Mouse (Mus musculus) cerebellum, adult (tissue): ENCODE data around the gene Acad8.
A peak's percentile ranks its signal among the peaks of the same experiment; 100 is the strongest.

Experiments
- ATAC-seq: cut with Nextera tagmentation; 2 replicates; pipeline ENCODE4 v1.9.2; 2017; ENCODE audit warnings: mild to moderate bottlenecking, moderate library complexity, mixed read lengths; ENCODE audit not compliant: insufficient number of reproducible peaks, low FRiP score, low TSS enrichment

Acad8 gene

DNA sequence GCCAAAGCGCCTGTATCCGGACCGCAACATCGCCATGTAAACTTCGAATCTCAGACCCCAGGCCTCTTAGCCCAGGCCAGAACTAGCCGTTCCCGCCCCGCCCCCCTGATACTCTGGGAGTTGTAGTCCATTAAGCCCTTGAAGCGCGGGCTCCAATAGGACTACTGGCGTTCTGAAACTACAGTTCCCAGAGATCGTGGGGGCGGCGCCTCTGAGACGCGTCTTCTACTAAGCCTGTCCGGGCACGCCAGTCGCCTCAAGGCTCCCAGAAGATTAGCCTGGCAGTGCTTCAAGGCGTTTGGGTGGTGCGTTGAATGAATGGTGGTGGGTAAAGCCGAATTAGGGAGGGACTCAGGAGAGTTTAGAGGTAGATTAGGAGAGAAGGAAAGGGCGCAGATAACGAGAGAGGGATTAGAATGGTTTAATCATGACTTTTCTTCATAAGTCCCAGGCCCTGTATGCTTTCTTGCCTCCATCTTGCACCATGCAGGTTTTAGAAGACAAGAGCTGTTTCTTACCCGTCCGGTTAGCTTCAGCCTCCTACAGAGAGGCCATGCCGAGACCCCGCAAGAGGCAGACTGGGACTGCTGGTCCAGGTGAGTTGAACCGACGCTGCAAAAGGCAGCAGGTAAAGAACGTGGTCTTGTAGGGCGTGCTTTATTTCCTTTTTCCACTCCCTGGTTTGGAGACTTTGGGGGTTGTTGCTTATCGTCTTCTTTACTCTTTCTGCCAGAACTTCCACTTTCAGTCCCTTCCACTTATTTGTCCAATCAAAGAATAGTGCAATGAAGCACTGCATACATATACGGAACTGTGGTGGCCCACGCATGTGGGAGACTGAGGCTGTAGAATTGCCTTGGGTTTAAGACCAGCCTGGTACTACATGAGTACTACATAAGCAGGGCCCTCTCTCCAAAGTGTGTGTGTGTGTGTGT is at the start of gene Acad8, which contains the start of gene Thyn1:
Gene Acad8 (minus strand): TSS at position 106 of the 935 bp plus-strand sequence.
Gene Thyn1 (plus strand): TSS at position 250 of the 935 bp plus-strand sequence.
- peak; percentile 100 for ATAC-seq

DNA sequence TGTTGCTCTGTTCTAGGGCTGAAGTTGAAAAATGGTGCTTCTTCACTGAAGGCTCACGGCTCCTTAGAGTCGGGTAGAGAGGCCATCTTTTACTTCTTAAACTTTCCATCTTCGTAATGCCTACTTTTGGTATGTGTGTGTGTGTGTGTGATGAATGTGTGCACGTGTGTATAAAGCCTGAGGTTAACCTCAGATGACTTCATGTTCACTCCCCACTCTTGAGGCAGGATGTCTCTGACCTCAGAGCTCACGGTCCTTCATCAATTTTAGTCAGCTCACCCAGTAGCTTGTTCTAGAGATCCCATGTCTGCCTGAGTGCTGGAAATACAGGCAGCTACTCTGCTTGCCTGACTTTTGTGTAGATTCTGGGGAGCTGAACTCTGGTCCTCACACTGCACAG is 44.5 kb upstream of the Acad8 start:
- ATAC-seq: no peak

DNA sequence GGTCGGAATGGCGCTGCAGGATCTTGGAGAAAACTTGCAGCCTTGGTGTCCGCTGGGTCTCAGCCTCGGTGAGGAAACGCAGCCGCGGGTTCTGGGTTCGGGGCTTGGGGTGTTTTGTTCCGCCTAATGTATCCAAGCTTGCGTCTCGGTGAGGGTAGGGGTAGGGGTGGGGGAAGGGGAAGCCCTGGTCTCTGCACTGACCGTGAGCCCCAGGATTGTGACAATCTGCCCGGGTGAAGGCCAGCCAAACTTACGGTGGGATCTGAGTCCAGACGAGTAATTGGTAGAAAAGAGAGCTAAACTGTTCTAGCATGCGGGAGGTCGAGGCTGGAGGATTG is 31.4 kb upstream of the Acad8 start:
- ATAC-seq: no peak

DNA sequence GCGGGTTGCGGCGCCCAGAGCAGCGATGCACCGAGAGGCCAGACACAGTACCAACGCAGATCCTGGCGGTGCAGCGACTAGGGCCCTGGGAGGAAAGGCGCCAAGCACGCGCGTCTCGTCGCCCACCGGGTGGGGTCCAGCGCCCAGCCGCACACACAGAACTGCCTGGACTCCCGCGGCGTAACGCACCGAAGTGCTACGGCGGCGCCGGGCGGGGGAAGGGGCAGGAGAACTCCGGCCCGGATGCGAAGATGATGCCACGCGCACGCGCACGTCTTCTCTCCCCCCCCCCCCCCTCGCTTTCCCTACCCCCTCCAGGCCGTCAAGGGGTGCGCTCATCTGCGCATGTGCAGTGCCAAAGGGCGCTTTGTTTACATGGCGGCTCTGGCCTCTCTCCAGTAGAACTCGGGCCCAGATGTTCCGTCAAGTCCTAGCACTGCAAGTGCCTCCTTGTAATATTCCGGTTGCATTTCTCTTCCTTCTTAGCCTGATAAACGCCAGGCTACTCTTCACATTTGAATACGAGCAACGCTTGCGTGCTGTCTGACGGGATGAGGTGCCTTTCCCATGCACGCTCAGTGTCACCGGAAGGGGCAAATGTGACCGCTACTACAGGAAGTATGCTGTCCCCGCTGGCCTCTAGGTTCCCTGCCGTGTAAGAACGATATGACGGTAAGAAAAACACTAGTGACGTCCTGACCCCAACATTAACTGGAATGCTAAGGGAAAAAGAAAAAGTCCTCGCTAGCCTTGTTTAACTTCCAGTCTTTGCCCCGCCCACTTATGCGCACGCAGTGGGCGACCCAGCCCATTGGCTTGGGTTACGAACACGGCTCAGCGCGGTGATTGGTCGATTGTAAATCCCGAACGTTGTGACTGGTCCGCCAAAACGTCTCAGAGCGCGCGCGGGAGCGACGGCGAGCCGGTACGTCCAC is 30.7 kb upstream of the Acad8 start, which contains the start of the genes Vps26b and Ncapd3:
Gene Vps26b (minus strand): TSS at position 238 of the 935 bp plus-strand sequence.
Gene Ncapd3 (plus strand): TSS at position 348 of the 935 bp plus-strand sequence.
- ATAC-seq: peak; percentile 89

DNA sequence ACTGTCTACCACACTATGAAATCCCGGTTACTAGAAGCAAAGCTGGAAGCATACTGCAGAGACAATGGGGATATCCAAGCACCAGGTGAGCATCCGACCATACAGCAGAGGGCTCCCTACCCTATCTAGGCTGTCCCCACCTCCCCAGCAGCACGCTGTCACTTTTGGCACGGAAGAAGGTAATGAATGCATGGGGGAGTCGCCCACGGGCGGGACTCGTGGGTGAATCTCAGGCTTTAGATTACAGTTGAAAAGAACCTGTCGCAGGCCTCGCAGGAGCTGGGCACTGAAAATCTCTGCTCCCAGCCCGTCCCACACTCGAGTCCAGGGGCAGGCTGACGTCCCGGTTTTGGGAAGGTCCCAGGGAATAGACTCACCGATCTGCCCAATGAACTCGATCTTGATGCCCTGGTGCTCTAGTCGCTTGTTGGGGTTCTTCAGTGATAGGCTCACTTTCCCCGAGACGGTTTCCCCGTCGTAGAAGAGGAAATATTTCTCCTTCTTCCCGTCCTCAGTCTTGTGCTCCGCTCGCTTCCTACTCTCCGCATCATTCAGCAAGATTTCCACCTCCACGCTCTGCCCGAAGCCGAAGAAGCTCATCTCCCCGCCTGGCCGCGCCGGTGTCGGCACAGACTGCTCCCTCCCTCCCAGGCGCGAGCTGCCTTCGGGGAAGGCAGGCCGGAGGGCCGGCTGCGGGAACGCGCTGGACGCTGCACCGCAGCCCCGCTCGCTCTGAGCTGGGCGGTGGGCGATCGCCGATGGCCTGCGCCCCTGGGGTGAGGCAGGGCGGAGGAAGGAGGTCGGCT is 29.9 kb upstream of the Acad8 start:
- no peak for ATAC-seq

DNA sequence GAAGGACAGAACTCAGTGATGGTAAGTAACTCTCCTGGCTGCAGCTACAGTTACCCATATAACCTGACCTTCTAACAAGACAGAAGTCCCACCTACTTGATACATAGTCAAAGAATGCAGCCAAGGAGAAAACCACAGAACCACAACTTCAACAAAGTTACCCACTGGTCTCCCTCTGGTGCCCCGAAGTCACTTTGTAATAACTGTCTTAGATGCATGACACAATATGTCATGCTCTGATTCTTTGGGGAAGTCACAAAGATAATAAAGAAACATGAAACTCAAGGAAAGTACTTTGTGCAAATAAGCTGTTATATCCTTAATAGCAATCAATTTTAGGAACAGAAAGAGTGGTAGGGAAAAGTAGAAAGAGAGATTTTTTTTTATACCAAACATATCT is 27.3 kb upstream of the Acad8 start:
- ATAC-seq: no peak

DNA sequence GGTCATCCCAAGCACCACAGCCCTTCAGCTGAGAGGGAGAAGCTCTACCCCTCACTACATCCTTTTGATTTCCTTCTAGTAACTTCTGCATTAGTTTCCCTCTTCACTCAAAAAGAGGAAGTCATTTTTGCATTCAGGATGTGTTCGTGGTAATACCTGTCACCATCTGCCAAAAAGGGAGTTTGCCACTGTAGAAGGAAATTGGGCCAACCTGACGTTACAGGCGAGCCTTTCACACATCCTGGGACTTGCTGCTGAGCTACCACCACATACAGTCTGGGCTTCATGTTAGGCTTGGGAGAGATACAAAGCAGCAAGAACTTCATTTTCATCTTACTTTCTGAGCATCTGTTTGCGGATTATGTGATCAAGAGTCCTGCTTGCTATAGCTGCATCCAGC is 24.3 kb upstream of the Acad8 start:
- ATAC-seq: no peak

DNA sequence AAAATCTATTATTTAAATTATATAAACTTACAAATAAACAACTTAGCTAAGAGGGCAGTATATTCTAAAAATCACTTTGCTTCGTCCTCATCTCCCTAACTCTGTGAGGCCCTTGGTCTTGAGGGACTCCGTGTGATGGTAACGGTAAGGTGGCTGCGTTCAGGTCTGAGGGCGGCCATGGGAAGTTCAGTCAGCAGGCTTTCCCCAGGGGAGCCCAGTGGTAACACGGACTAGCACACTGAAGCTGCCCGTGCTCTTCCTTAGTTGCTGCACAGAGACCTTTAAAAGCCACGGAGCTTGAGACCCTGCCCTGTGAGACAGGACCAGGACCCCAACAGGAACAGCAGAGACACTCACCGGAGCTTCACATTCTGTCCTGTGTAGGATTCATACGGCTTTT is 19.6 kb upstream of the Acad8 start:
- no peak for ATAC-seq

- no peak for ATAC-seq
Measured at GRCm38 (mm10) chr9:27011572-27011971, 12.2 kb upstream of the Acad8 start.

DNA sequence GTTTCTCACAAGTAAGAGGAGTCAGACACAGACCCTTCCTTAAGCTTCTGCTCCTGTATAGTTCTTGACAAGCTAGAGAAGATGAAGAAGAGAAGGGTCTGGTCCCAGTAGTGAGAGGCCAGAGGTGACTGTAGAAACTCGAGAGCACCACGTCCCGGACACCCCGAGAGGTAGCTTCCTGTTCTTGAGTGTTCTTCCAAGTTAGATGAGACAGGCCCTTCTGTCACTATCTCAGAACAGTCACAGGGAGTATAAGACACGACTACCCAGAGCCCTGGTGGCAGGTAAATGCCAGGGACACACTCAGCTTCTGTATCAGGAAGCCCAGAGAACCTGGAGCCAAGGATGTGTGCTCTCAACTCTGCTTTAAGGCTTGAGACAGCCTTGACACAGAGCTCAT is 9.9 kb upstream of the Acad8 start:
- ATAC-seq: no peak

DNA sequence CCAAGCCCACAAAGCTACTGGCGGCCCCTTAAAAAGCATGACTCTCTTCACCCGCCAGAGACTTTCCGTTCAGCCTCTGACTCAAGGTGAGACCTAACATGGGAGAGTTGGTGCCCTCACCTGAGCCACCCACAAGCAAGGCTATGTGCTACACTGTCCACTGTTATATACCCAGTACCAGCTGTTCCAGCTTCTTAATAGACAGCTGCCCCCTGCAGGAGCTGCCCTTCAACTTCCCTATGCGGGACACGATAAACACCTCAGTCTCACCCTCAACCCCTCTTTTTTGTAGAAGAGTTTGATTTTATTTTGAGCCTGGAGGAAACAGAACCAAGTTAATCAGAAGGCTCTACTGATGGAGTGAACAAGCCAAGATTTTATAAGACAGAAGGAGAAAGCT is 7.5 kb upstream of the Acad8 start:
- ATAC-seq: no peak

GRCm38 (mm10) chr9:27005933-27006332 is 6.6 kb upstream of the Acad8 start:
- no peak for ATAC-seq

DNA sequence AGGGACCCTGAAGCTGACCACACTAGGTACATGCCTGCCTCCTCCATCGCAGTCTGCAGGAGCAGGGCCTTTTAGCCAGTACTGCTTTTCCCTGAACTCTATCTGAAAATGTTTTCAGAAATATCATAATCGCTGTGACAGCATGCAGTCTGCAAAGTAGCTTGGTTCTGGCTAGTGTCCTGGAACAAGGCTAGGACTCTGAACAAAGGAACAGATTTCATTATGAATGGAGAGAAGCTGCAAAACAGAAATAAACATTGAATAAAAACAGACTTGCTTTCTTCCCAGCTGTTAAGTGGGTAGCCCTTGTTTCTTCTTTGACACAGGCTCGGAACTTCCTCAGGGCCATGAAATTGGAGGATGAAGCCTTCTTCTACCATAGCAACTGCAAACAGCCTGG is 5.9 kb upstream of the Acad8 start:
- no peak for ATAC-seq

GRCm38 (mm10) chr9:26998669-26999460 is 501 bp downstream of the Acad8 start:
- ATAC-seq: peak; percentile 36; the same call in 1 of the 2 replicates

GRCm38 (mm10) chr9:26997501-26997900 is 1.9 kb downstream of the Acad8 start:
- no peak for ATAC-seq

DNA sequence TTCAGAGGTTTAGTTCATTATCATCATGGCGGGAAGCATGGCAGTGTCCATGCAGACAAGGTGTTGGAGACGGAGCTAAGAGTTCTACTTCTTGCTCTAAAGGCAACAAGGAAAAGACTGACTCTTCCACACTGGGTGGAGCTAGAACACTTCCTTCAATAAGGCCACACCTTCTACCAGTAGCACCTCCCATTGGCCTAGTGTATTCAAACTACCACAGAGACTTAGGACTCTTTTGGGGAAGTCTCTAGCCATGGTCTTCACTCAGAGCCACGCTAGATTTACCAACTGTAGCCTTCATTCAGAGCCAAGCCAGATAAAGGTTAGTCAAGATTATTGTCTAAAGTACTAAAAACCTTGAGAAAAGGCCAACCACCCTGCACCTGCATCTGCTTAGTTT is 2.3 kb downstream of the Acad8 start:
- ATAC-seq: no peak

GRCm38 (mm10) chr9:26993900-26994299 is 5.5 kb downstream of the Acad8 start:
- no peak for ATAC-seq

DNA sequence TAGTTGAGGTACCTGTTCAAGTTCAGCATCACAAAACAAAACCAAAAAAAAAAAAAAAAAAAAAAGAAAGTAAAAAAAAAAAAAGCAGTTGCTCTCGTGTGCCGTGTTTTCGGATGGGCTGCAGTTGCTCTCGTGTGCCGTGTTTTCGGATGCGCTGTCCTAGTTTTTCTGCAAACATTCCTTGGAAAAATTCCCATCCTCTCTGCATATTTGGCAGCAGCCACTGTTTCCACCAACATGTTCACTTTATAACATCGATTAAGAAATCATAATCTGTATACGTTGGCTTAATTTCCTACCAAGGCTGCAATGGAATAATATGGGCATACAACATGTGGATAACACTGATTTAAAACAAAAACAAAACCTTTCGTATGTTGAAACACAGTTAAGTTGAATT is 6.2 kb downstream of the Acad8 start:
- ATAC-seq: no peak

GRCm38 (mm10) chr9:26990181-26990580 is 9.2 kb downstream of the Acad8 start:
- no peak for ATAC-seq
